10 mouse cellular contexts compared by ENCODE assay signal in the genomic region with DNA sequence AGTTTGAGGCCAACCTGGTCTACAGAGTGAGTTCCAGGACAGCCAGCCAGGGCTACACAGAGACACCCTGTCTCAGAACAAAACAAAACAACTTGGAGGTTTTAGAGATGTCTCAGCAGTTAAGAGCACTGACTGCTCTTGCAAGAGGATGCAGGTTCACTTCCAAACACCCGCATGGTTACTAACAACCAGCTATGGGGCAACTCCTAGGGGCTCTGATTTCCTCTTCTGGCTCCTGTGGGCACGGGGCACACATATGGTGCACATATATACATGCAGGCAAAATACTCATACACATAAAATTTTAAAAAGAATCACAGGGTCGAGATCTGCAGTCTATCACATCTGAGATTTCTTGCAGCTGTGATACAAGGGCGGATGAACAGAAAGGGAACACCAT. TPM values are rescaled to one million over a fixed set of nuclear protein-coding genes. Genes with fewer than 3 reads are reported as not detected.
DNase-seq lines count a peak whose midpoint lies in the region; ATAC-seq and TF ChIP-seq lines count a peak whose summit lies in the region.
"Had no signal": no experiment of that assay in that cellular context is flagged by ENCODE, and none has a peak within 500 bp of the region (broad histone marks: within the 10 kb centered on the region; RNA-seq: fewer than 3 reads in every experiment).

No protein-coding gene starts in this region.

- H3K36me3 ChIP-seq in heart, adult 2 months (ENCODE audit: control insufficient read depth, insufficient read depth, low read length) = peaks cover 8% of the 10 kb centered on the region
- H3K36me3 ChIP-seq in liver, postnatal 0 days (replicated peaks; ENCODE audit: insufficient read depth, low read length) = no peaks in the 10 kb centered on the region

- H3K4me2 ChIP-seq in liver, postnatal 0 days (ENCODE audit: low read depth, low read length) = peak overlapping the region; percentile 68

- WGBS in heart, adult 2 months = 72% methylated on average over 4 of the region's 4 CpGs
- WGBS in bone marrow, adult 2 months = 25% methylated on average over 4 of the region's 4 CpGs
- WGBS in liver, postnatal 0 days (ENCODE audit: insufficient replicate concordance) = 48% methylated on average over 4 of the region's 4 CpGs

- TF ChIP-seq CTCF in heart, adult 2 months (IDR thresholded peaks at IDR 0.05) = no peak
- no peak for TF ChIP-seq CTCF in layer of hippocampus, adult 2 months (conservative IDR thresholded peaks at IDR 0.05)
- TF ChIP-seq CTCF in bone marrow, adult 2 months (IDR thresholded peaks at IDR 0.05; ENCODE audit: control insufficient read depth, insufficient read depth, low read length) = no peak
- TF ChIP-seq CTCF in liver, postnatal 0 days (IDR thresholded peaks at IDR 0.05; ENCODE audit: low read depth) = no peak

- H3K4me3 ChIP-seq in heart, adult 2 months = no peak overlapping the region
- H3K4me3 ChIP-seq in layer of hippocampus, adult 2 months = no peak overlapping the region
- peak overlapping the region; percentile 77 for H3K4me3 ChIP-seq in bone marrow, adult 2 months (replicated peaks; ENCODE audit: control insufficient read depth, low read depth, low read length)
- H3K4me3 ChIP-seq in liver, postnatal 0 days (ENCODE audit: low read depth, low read length) = peak overlapping the region; percentile 28
- H3K4me3 ChIP-seq: hindbrain, embryonic 10.5 days had no signal

- no peak for TF ChIP-seq EP300 in heart, adult 2 months (IDR thresholded peaks at IDR 0.05; ENCODE audit: insufficient read depth, low read depth, low read length)
- TF ChIP-seq EP300 in liver, postnatal 0 days (IDR thresholded peaks at IDR 0.05; ENCODE audit: low read depth) = no peak

- intact Hi-C loops in heart, adult 2 months (cut with DNase I) = loop anchor here (5.0 kb wide), 1 partner anchor 198 kb away; a partner anchor contains a TSS

- H3K9me3 ChIP-seq in liver, postnatal 0 days (ENCODE audit: low read length) = no peaks in the 10 kb centered on the region
- H3K9me3 ChIP-seq: hindbrain, embryonic 10.5 days had no signal

- H3K27me3 ChIP-seq in heart, adult 2 months (ENCODE audit: control insufficient read depth, insufficient read depth, low read length) = no peaks in the 10 kb centered on the region
- no peaks in the 10 kb centered on the region for H3K27me3 ChIP-seq in liver, postnatal 0 days (ENCODE audit: insufficient read depth, low read length)

- DNase-seq in heart, adult 2 months = no peak
- DNase-seq in heart, adult 9 months (ENCODE audit: low spot score in 2 of 2) = no peak
- no peak for DNase-seq in layer of hippocampus, adult 2 months (ENCODE audit: low spot score in 2 of 2)
- no peak for DNase-seq in layer of hippocampus, postnatal 14 days (ENCODE audit: low spot score in 2 of 2)
- no peak for DNase-seq in liver, postnatal 0 days
- no peak for DNase-seq in ovary, postnatal 10 days (ENCODE audit: low spot score)
- DNase-seq in layer of hippocampus, postnatal 36 days = no peak
- DNase-seq: adrenal gland, adult 8-10 months had no signal

- H3K27ac ChIP-seq in heart, adult 2 months = peak overlapping the region; percentile 95
- H3K27ac ChIP-seq in layer of hippocampus, adult 2 months = 0 out of 2 replicates have a peak overlapping the region, but pooled peaks have one; percentile 2
- peak overlapping the region; percentile 79; the same call in 1 of the 2 replicates for H3K27ac ChIP-seq in bone marrow, adult 2 months (ENCODE audit: control insufficient read depth, insufficient read depth, low read depth, low read length, poor library complexity)
- H3K27ac ChIP-seq in liver, postnatal 0 days (ENCODE audit: low read depth) = peak overlapping the region; percentile 99
- H3K27ac ChIP-seq: hindbrain, embryonic 10.5 days had no signal

- peak overlapping the region; percentile 50; the same call in 1 of the 2 replicates for H3K9ac ChIP-seq in heart, adult 2 months (ENCODE audit: low read depth, low read length)
- peak overlapping the region; percentile 54; the same call in 1 of the 2 replicates for H3K9ac ChIP-seq in liver, postnatal 0 days (replicated peaks)

- ATAC-seq in liver, postnatal 0 days = no peak

- H3K79me2 ChIP-seq in heart, adult 2 months (replicated peaks; ENCODE audit: control insufficient read depth, insufficient read depth, low read length) = no peaks in the 10 kb centered on the region

- no peak for TF ChIP-seq POLR2A in heart, adult 2 months (IDR thresholded peaks at IDR 0.05; ENCODE audit: insufficient read depth, low read depth, low read length)
- no peak for TF ChIP-seq POLR2A in bone marrow, adult 2 months (IDR thresholded peaks at IDR 0.05; ENCODE audit: borderline replicate concordance, control insufficient read depth, low read depth, low read length)

- peaks cover 5% of the 10 kb centered on the region for H3K4me1 ChIP-seq in heart, adult 2 months (ENCODE audit: control insufficient read depth, insufficient read depth, low read length)
- H3K4me1 ChIP-seq in bone marrow, adult 2 months (ENCODE audit: control insufficient read depth, insufficient read depth, low read length) = peaks cover 3% of the 10 kb centered on the region; the same call in 1 of the 2 replicates
- H3K4me1 ChIP-seq in liver, postnatal 0 days (ENCODE audit: insufficient read depth) = peaks cover 18% of the 10 kb centered on the region

RNA-seq across cellular contexts. Expression of a gene that starts 2.2 kb away (rescaled TPM):
- total RNA-seq in heart, adult 2 months (2021) = 10 to 100 TPM; 64.4 to 74.9 TPM
- 27.9 and 62.8 TPM in 2 replicates for polyA plus RNA-seq in heart, adult 2 months (2012; rRNA removed)
- 100 to 1,000 TPM; 170 to 175 TPM for total RNA-seq in layer of hippocampus, adult 2 months (2021)
- total RNA-seq in layer of hippocampus, postnatal 14 days (2021) = 100 to 1,000 TPM; 142 to 175 TPM
- polyA plus RNA-seq in bone marrow, adult 2 months (2011; ENCODE audit: insufficient read depth, insufficient read length, low replicate concordance, missing spikeins) = 73.5 and 113 TPM in 2 replicates
- 101 and 117 TPM in 2 replicates for polyA plus RNA-seq in liver, postnatal 0 days (2015; fragmentation: Nextera tagmentation; extraction: Ambion mirVana)
- 100 to 1,000 TPM; 159 to 160 TPM for total RNA-seq in layer of hippocampus, postnatal 36 days (2021)

RNA-seq across cellular contexts. Expression of a gene that starts 23.1 kb away (rescaled TPM):
- total RNA-seq in heart, adult 2 months (2021) = 10 to 100 TPM; 26.7 to 64.0 TPM
- polyA plus RNA-seq in heart, adult 2 months (2012; rRNA removed) = 16.0 and 23.1 TPM in 2 replicates
- total RNA-seq in layer of hippocampus, adult 2 months (2021) = 10 to 100 TPM; 15.2 to 16.8 TPM
- 10 to 100 TPM; 19.8 to 22.6 TPM for total RNA-seq in layer of hippocampus, postnatal 14 days (2021)
- 4.1 and 9.9 TPM in 2 replicates for polyA plus RNA-seq in bone marrow, adult 2 months (2011; ENCODE audit: insufficient read depth, insufficient read length, low replicate concordance, missing spikeins)
- polyA plus RNA-seq in liver, postnatal 0 days (2015; fragmentation: Nextera tagmentation; extraction: Ambion mirVana) = 20.6 and 24.4 TPM in 2 replicates
- 10 to 100 TPM; 19.7 to 21.2 TPM for total RNA-seq in layer of hippocampus, postnatal 36 days (2021)

RNA-seq across cellular contexts. Expression of a gene that starts 58.5 kb away (rescaled TPM):
- total RNA-seq in heart, adult 2 months (2021) = 100 to 1,000 TPM; 153 to 180 TPM
- 44.5 and 69.3 TPM in 2 replicates for polyA plus RNA-seq in heart, adult 2 months (2012; rRNA removed)
- total RNA-seq in layer of hippocampus, adult 2 months (2021) = 10 to 100 TPM; 92.2 to 97.4 TPM
- total RNA-seq in layer of hippocampus, postnatal 14 days (2021) = 10 to 100 TPM; 95.2 to 98.3 TPM
- polyA plus RNA-seq in bone marrow, adult 2 months (2011; ENCODE audit: insufficient read depth, insufficient read length, low replicate concordance, missing spikeins) = 116 and 218 TPM in 2 replicates
- 513 and 558 TPM in 2 replicates for polyA plus RNA-seq in liver, postnatal 0 days (2015; fragmentation: Nextera tagmentation; extraction: Ambion mirVana)
- total RNA-seq in layer of hippocampus, postnatal 36 days (2021) = 100 to 1,000 TPM; 111 to 118 TPM

RNA-seq across cellular contexts. Expression of a gene that starts 58.6 kb away (rescaled TPM):
- total RNA-seq in heart, adult 2 months (2021) = 100 to 1,000 TPM; 373 to 383 TPM
- 68.5 and 143 TPM in 2 replicates for polyA plus RNA-seq in heart, adult 2 months (2012; rRNA removed)
- total RNA-seq in layer of hippocampus, adult 2 months (2021) = 100 to 1,000 TPM; 160 to 172 TPM
- total RNA-seq in layer of hippocampus, postnatal 14 days (2021) = 100 to 1,000 TPM; 173 to 192 TPM
- polyA plus RNA-seq in bone marrow, adult 2 months (2011; ENCODE audit: insufficient read depth, insufficient read length, low replicate concordance, missing spikeins) = 92.8 and 131 TPM in 2 replicates
- 288 and 295 TPM in 2 replicates for polyA plus RNA-seq in liver, postnatal 0 days (2015; fragmentation: Nextera tagmentation; extraction: Ambion mirVana)
- total RNA-seq in layer of hippocampus, postnatal 36 days (2021) = 100 to 1,000 TPM; 189 to 190 TPM

Comparison
In these comparisons a context has a peak if more than half of its experiments do, and no peak if none do; other contexts are left out.
1. H3K27ac ChIP-seq: peak in every context shown above with its lines; median percentile 99 in liver, postnatal 0 days; 95 in heart, adult 2 months; 79 in bone marrow, adult 2 months; 2 in layer of hippocampus, adult 2 months.
2. H3K4me3 ChIP-seq: peak in bone marrow, adult 2 months (single experiment) and liver, postnatal 0 days (single experiment); none in heart, adult 2 months (single experiment) and layer of hippocampus, adult 2 months (single experiment).